Mouse (Mus musculus): ENCODE results near the gene Klhl26. TPM values are rescaled to one million over a fixed set of nuclear protein-coding genes. Genes with fewer than 3 reads are reported as not detected.

The Klhl26 gene
- polyA plus RNA-seq, 1 experiment from 2014 or later: 31.0 TPM

- ATAC-seq (replicated peaks): no peak
- Histone ChIP-seq H3K27me3 (replicated peaks) (no peaks in the 10 kb centered on the region), H3K9ac (no peak overlapping the region), H3K4me2 (no peak overlapping the region), H3K4me1 (no peaks in the 10 kb centered on the region; the same call in 1 of the 2 replicates), H3K9me3 (no peaks in the 10 kb centered on the region), H3K36me3 (replicated peaks) (no peaks in the 10 kb centered on the region), H3K4me3 (no peak overlapping the region), H3K27ac (no peak overlapping the region)
- 96% methylated on average over 4 of the region's 4 CpGs for WGBS
Measured at GRCm38 (mm10) chr8:70431213-70431612, 45.6 kb downstream of the Klhl26 start.

GRCm38 (mm10) chr8:70426300-70426907 lies 50.4 kb downstream of the Klhl26 start:
- no peaks in the 10 kb centered on the region for H3K36me3 ChIP-seq (replicated peaks)
- H3K4me2 ChIP-seq: no peak overlapping the region
- no peak overlapping the region for H3K9ac ChIP-seq
- no peak for ATAC-seq (replicated peaks)
- 94% methylated on average over 2 of the region's 2 CpGs for WGBS
- H3K9me3 ChIP-seq: no peaks in the 10 kb centered on the region
- H3K4me3 ChIP-seq: no peak overlapping the region
- no peaks in the 10 kb centered on the region for H3K4me1 ChIP-seq
- no peaks in the 10 kb centered on the region for H3K27me3 ChIP-seq (replicated peaks)
- no peak overlapping the region for H3K27ac ChIP-seq

- WGBS: 89% methylated on average over 2 of the region's 2 CpGs
- H3K4me1 ChIP-seq: peaks cover 10% of the 10 kb centered on the region; the same call in 1 of the 2 replicates
- no peak overlapping the region for H3K9ac ChIP-seq
- H3K9me3 ChIP-seq: no peaks in the 10 kb centered on the region
- no peaks in the 10 kb centered on the region for H3K36me3 ChIP-seq (replicated peaks)
- H3K27me3 ChIP-seq (replicated peaks): no peaks in the 10 kb centered on the region
- no peak for ATAC-seq (replicated peaks)
- H3K4me3 ChIP-seq: no peak overlapping the region
- H3K4me2 ChIP-seq: no peak overlapping the region
- no peak overlapping the region for H3K27ac ChIP-seq
Measured at GRCm38 (mm10) chr8:70422722-70423121, 54.0 kb downstream of the Klhl26 start.

GRCm38 (mm10) chr8:70421349-70422104 lies 55.2 kb downstream of the Klhl26 start:
- peaks cover 15% of the 10 kb centered on the region for H3K4me1 ChIP-seq
- H3K36me3 ChIP-seq (replicated peaks): no peaks in the 10 kb centered on the region
- ATAC-seq (replicated peaks): no peak
- no peaks in the 10 kb centered on the region for H3K9me3 ChIP-seq
- H3K9ac ChIP-seq: no peak overlapping the region
- H3K4me2 ChIP-seq: no peak overlapping the region
- H3K4me3 ChIP-seq: no peak overlapping the region
- no peak overlapping the region for H3K27ac ChIP-seq
- WGBS: 86% methylated on average over 18 of the region's 18 CpGs
- no peaks in the 10 kb centered on the region for H3K27me3 ChIP-seq (replicated peaks)

- Histone ChIP-seq H3K9me3 (no peaks in the 10 kb centered on the region), H3K27me3 (replicated peaks) (no peaks in the 10 kb centered on the region), H3K4me3 (no peak overlapping the region), H3K27ac (no peak overlapping the region), H3K4me1 (peaks cover 23% of the 10 kb centered on the region), H3K4me2 (no peak overlapping the region), H3K36me3 (replicated peaks) (no peaks in the 10 kb centered on the region), H3K9ac (no peak overlapping the region)
- whole genome bisulfite sequencing: 74% methylated on average over 11 of the region's 11 CpGs
- ATAC-seq (replicated peaks): no peak
Measured at GRCm38 (mm10) chr8:70419879-70420643, 56.7 kb downstream of the Klhl26 start.

- Histone ChIP-seq H3K4me3 (no peak overlapping the region), H3K4me2 (no peak overlapping the region), H3K36me3 (replicated peaks) (no peaks in the 10 kb centered on the region), H3K27me3 (replicated peaks) (no peaks in the 10 kb centered on the region), H3K9me3 (no peaks in the 10 kb centered on the region), H3K4me1 (peaks cover 23% of the 10 kb centered on the region), H3K27ac (no peak overlapping the region), H3K9ac (no peak overlapping the region)
- whole genome bisulfite sequencing: 71% methylated on average over 14 of the region's 14 CpGs
- no peak for ATAC-seq (replicated peaks)
Measured at GRCm38 (mm10) chr8:70418954-70419353, 57.8 kb downstream of the Klhl26 start.

GRCm38 (mm10) chr8:70417914-70418313 lies 58.9 kb downstream of the Klhl26 start:
- H3K27ac ChIP-seq: no peak overlapping the region
- 39% methylated on average over 10 of the region's 10 CpGs for WGBS
- H3K36me3 ChIP-seq (replicated peaks): no peaks in the 10 kb centered on the region
- H3K9ac ChIP-seq: no peak overlapping the region
- peaks cover 23% of the 10 kb centered on the region for H3K4me1 ChIP-seq
- H3K27me3 ChIP-seq (replicated peaks): no peaks in the 10 kb centered on the region
- no peak overlapping the region for H3K4me3 ChIP-seq
- H3K9me3 ChIP-seq: no peaks in the 10 kb centered on the region
- H3K4me2 ChIP-seq: no peak overlapping the region
- ATAC-seq (replicated peaks): no peak

GRCm38 (mm10) chr8:70416941-70417340 lies 59.8 kb downstream of the Klhl26 start:
- WGBS: 42% methylated on average over 6 of the region's 6 CpGs
- Histone ChIP-seq H3K9me3 (no peaks in the 10 kb centered on the region), H3K4me3 (no peak overlapping the region), H3K36me3 (replicated peaks) (no peaks in the 10 kb centered on the region), H3K9ac (no peak overlapping the region), H3K27ac (no peak overlapping the region), H3K27me3 (replicated peaks) (no peaks in the 10 kb centered on the region), H3K4me1 (peaks cover 23% of the 10 kb centered on the region), H3K4me2 (no peak overlapping the region)
- ATAC-seq (replicated peaks): no peak

GRCm38 (mm10) chr8:70415540-70416451 lies 61.0 kb downstream of the Klhl26 start:
- no peaks in the 10 kb centered on the region for H3K9me3 ChIP-seq
- no peak overlapping the region for H3K27ac ChIP-seq
- H3K4me1 ChIP-seq: peaks cover 23% of the 10 kb centered on the region
- 62% methylated on average over 8 of the region's 8 CpGs for WGBS
- ATAC-seq (replicated peaks): peak; percentile 78
- H3K9ac ChIP-seq: no peak overlapping the region
- H3K4me2 ChIP-seq: no peak overlapping the region
- no peaks in the 10 kb centered on the region for H3K27me3 ChIP-seq (replicated peaks)
- no peaks in the 10 kb centered on the region for H3K36me3 ChIP-seq (replicated peaks)
- no peak overlapping the region for H3K4me3 ChIP-seq

- H3K4me1 ChIP-seq: peaks cover 23% of the 10 kb centered on the region
- no peaks in the 10 kb centered on the region for H3K36me3 ChIP-seq (replicated peaks)
- H3K9ac ChIP-seq: no peak overlapping the region
- no peaks in the 10 kb centered on the region for H3K9me3 ChIP-seq
- ATAC-seq (replicated peaks): no peak
- H3K4me2 ChIP-seq: no peak overlapping the region
- no peak overlapping the region for H3K4me3 ChIP-seq
- no peak overlapping the region for H3K27ac ChIP-seq
- H3K27me3 ChIP-seq (replicated peaks): no peaks in the 10 kb centered on the region
- 93% methylated on average over 6 of the region's 6 CpGs for WGBS
Measured at GRCm38 (mm10) chr8:70414310-70414946, 62.3 kb downstream of the Klhl26 start.

- Histone ChIP-seq H3K4me2 (no peak overlapping the region), H3K36me3 (replicated peaks) (no peaks in the 10 kb centered on the region), H3K27me3 (replicated peaks) (no peaks in the 10 kb centered on the region), H3K9me3 (no peaks in the 10 kb centered on the region), H3K4me3 (no peak overlapping the region), H3K9ac (no peak overlapping the region), H3K27ac (no peak overlapping the region), H3K4me1 (peaks cover 19% of the 10 kb centered on the region)
- 90% methylated on average over 5 of the region's 5 CpGs for WGBS
- ATAC-seq (replicated peaks): no peak
Measured at GRCm38 (mm10) chr8:70410281-70410680, 66.5 kb downstream of the Klhl26 start.
